In the genomic region with DNA sequence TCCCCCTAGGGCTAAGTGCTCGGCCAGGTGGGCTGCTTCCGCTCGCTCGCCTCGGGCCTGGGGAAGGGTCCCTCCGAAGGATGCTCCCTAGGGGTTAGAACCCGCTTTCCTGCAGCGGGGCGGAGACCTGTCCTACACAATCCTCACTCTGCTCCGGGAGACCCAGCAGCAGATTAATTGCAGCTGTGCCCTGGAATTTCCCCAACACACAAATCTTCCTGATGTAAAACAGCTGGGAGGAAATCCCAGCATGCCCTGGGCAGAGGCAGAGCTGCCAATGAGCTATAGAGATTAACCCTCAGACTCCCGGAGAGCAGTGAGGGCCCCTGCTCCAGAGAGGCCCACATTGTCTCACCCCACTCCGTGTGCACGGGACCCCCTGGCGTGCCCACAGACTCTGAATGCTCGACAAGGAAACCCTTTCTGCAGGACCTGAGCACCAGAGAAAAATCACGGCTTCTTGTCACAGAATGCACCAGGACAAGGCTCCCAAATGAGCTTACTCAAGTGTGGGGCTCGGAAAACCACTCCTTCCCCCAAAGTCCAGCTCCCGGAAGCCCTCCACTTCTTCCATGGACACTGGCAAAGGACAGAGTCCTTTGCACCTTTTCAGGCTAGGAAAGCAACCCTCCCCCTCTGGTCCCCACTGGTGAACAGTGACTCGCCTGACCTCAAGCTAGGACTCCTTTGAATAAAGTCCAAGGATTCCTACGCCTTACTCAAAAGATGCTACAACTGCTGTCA, we compare ENCODE assay signal across 9 mouse cellular contexts. TPM values are rescaled to one million over a fixed set of nuclear protein-coding genes. Genes with fewer than 3 reads are reported as not detected.
A peak's percentile ranks its signal among the peaks of the same experiment; 100 is the strongest.
DNase-seq lines count a peak whose midpoint lies in the region; ATAC-seq and TF ChIP-seq lines count a peak whose summit lies in the region.
"Had no signal": no experiment of that assay in that cellular context is flagged by ENCODE, and none has a peak within 500 bp of the region (broad histone marks: within the 10 kb centered on the region; RNA-seq: fewer than 3 reads in every experiment).

No protein-coding gene starts in this region.

- WGBS in heart, adult 2 months: 23% methylated on average over 20 of the region's 20 CpGs
- whole genome bisulfite sequencing in intestine, postnatal 0 days: 40% methylated on average over 20 of the region's 20 CpGs

- H3K9me3 ChIP-seq in intestine, postnatal 0 days (ENCODE audit: control insufficient read depth): no peaks in the 10 kb centered on the region

- H3K4me3 ChIP-seq in heart, adult 2 months: peak overlapping the region; percentile 58
- peak overlapping the region; percentile 11 for H3K4me3 ChIP-seq in intestine, postnatal 0 days (ENCODE audit: low read depth, low read length)
- H3K4me3 ChIP-seq: erythroblast, embryonic 14.5 days had no signal

- intact Hi-C loops in heart, adult 2 months (cut with DNase I): no loop called here

- peak; percentile 93 for TF ChIP-seq EP300 in heart, adult 2 months (IDR thresholded peaks at IDR 0.05; ENCODE audit: insufficient read depth, low read depth, low read length)

- H3K27me3 ChIP-seq in heart, adult 2 months (ENCODE audit: control insufficient read depth, insufficient read depth, low read length): no peaks in the 10 kb centered on the region
- H3K27me3 ChIP-seq in intestine, postnatal 0 days (replicated peaks; ENCODE audit: control insufficient read depth, insufficient read depth, low read length): no peaks in the 10 kb centered on the region

- ATAC-seq in intestine, postnatal 0 days: peak; percentile 37

- H3K79me2 ChIP-seq in heart, adult 2 months (replicated peaks; ENCODE audit: control insufficient read depth, insufficient read depth, low read length): no peaks in the 10 kb centered on the region

- no peak for TF ChIP-seq CTCF in heart, adult 2 months (IDR thresholded peaks at IDR 0.05)
- no peak for TF ChIP-seq CTCF in intestine, postnatal 0 days (IDR thresholded peaks at IDR 0.05; ENCODE audit: low read depth)

- H3K4me1 ChIP-seq in heart, adult 2 months (ENCODE audit: control insufficient read depth, insufficient read depth, low read length): peaks cover 20% of the 10 kb centered on the region
- 0 out of 2 replicates have a peak, but pooled peaks cover 7% of the 10 kb centered on the region for H3K4me1 ChIP-seq in intestine, postnatal 0 days (replicated peaks; ENCODE audit: control insufficient read depth, insufficient read depth, low read length)

- H3K9ac ChIP-seq in heart, adult 2 months (ENCODE audit: low read depth, low read length): peak overlapping the region; percentile 40
- H3K9ac ChIP-seq in intestine, postnatal 0 days (ENCODE audit: low read depth, low read length): no peak overlapping the region

- DNase-seq in ZHBTc4 (ENCODE audit: low read depth, low spot score): peak; percentile 63
- DNase-seq in embryo, embryonic 11.5 days (ENCODE audit: low read depth, low spot score): peak; percentile 78
- peak; percentile 82 to 83 for DNase-seq in heart, adult 2 months
- DNase-seq in lung, adult 18-20 months: peak; percentile 47 to 51
- DNase-seq in ovary, postnatal 10 days (ENCODE audit: low spot score): peak; percentile 58
- DNase-seq in cerebellum, adult 9-11 months: no peak
- DNase-seq in left cerebral cortex, adult 8-10 months (ENCODE audit: low spot score in 2 of 2): no peak

- peak overlapping the region; percentile 48 for H3K4me2 ChIP-seq in intestine, postnatal 0 days (replicated peaks; ENCODE audit: low read depth)

- TF ChIP-seq POLR2A in heart, adult 2 months (IDR thresholded peaks at IDR 0.05; ENCODE audit: insufficient read depth, low read depth, low read length): peak; percentile 41; the same call in 1 of the 2 replicates

- peaks cover 2% of the 10 kb centered on the region; the same call in 1 of the 2 replicates for H3K36me3 ChIP-seq in heart, adult 2 months (ENCODE audit: control insufficient read depth, insufficient read depth, low read length)
- no peaks in the 10 kb centered on the region for H3K36me3 ChIP-seq in intestine, postnatal 0 days (ENCODE audit: control insufficient read depth, insufficient read depth)

- peak overlapping the region; percentile 77 for H3K27ac ChIP-seq in heart, adult 2 months
- peak overlapping the region; percentile 35; the same call in 1 of the 2 replicates for H3K27ac ChIP-seq in intestine, postnatal 0 days (ENCODE audit: low read depth, low read length)

RNA-seq across cellular contexts. Expression of a gene that starts 38.7 kb away (rescaled TPM):
- total RNA-seq in heart, adult 2 months (2021): 10 to 100 TPM; 60.1 to 68.0 TPM
- 29.0 and 55.7 TPM in 2 replicates for polyA plus RNA-seq in heart, adult 2 months (2012; rRNA removed)
- polyA plus RNA-seq in intestine, postnatal 0 days (2015; fragmentation: Nextera tagmentation; extraction: Ambion mirVana): 133 and 136 TPM in 2 replicates
- 100 to 1,000 TPM in 2 of 4 experiments, 10 to 100 TPM in 2; 93.0 to 104 (median 99.0) TPM for total RNA-seq in left cerebral cortex, adult 8-10 months (2022)

RNA-seq across cellular contexts. Expression of a gene that starts 57.2 kb away (rescaled TPM):
- total RNA-seq in heart, adult 2 months (2021): 100 to 1,000 TPM; 155 to 181 TPM
- polyA plus RNA-seq in heart, adult 2 months (2012; rRNA removed): 57.1 and 83.3 TPM in 2 replicates
- 24.6 and 26.4 TPM in 2 replicates for polyA plus RNA-seq in intestine, postnatal 0 days (2015; fragmentation: Nextera tagmentation; extraction: Ambion mirVana)
- total RNA-seq in left cerebral cortex, adult 8-10 months (2022): 10 to 100 TPM; 66.8 to 72.4 (median 68.4) TPM

RNA-seq across cellular contexts. Expression of a gene that starts 57.3 kb away (rescaled TPM):
- total RNA-seq in heart, adult 2 months (2021): 10 to 100 TPM; 12.8 to 16.5 TPM
- polyA plus RNA-seq in heart, adult 2 months (2012; rRNA removed): 25.5 and 32.8 TPM in 2 replicates
- polyA plus RNA-seq in intestine, postnatal 0 days (2015; fragmentation: Nextera tagmentation; extraction: Ambion mirVana): 11.1 and 11.7 TPM in 2 replicates
- total RNA-seq in left cerebral cortex, adult 8-10 months (2022): 10 to 100 TPM; 21.1 to 26.4 (median 24.0) TPM

Comparison
In these comparisons a context has a peak if more than half of its experiments do, and no peak if none do; other contexts are left out.
1. DNase-seq: peak in ZHBTc4 (single experiment), embryo, embryonic 11.5 days (single experiment), heart, adult 2 months (2 of 2), lung, adult 18-20 months (2 of 2) and ovary, postnatal 10 days (single experiment); none in cerebellum, adult 9-11 months (single experiment) and left cerebral cortex, adult 8-10 months (0 of 2).